Mouse (Mus musculus) kidney, adult 2 months (tissue): ENCODE results near the gene Mrps34.

Experiments used
- CTCF ChIP-seq: fragments of 200-500 bp; conservative IDR thresholded peaks from 2 replicates; pipeline ENCODE4 v1.5.1; 2011; ENCODE audit warnings: low read depth, mild to moderate bottlenecking, control low read depth, low read length, moderate library complexity, mixed read lengths; ENCODE audit not compliant: insufficient read depth, insufficient read length
- POLR2A ChIP-seq: fragments of 200-500 bp; IDR thresholded peaks from one replicate; pipeline ENCODE4 v1.6.1; 2011; ENCODE audit warnings: low read depth, low read length, control low read depth

- TF ChIP-seq CTCF (no peak), POLR2A (no peak)
Observed at GRCm38 (mm10) chr17:24933163-24933562, 38.2 kb downstream of the Mrps34 start.
